Mouse (Mus musculus): ENCODE results near the gene Arl4d.
"Not testable (repeated sequence)": the region's sequence is repeated elsewhere in the genome, so short reads cannot be mapped to it uniquely, and the experiment has no call there.

Arl4d gene

DNA sequence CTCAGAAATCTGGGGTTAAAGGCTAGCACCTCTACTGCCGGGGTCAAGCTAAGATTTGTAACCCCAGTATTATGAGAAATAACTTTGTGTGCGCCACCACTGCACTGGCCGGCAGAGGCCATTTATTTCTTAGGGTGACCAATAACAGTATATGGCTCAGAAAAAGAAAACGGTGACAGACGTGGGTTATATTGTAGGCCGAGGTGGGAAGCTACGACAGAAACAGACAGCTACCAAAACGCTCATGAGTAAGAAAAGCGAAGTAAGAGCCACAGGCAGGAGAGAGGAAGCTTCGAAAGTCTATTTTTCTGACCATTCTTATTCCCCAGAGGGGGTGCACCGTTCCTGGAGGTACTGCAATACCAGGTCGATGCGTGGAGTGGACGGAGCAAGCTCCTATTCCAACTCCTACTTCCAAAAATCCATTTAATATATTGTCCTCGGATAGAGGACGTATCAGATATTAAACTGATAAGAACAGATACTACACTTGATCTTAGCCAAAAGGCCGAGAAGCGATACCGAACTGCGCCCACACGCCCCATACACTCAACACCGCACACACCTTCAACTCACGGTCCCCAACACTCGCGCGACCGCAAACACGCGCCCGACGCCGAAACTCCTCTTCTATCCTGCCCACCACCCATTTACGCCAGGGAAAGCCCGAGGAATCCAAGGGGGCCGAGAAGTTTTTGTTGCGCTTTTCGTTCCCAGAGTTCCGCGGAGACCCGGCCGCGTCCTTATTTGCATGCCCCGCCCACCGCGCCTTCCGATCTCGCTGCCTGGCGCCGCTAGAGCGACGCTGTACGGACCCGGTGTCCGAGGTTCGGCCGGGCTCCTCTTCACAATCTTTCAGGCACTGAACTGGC, 19.7 kb upstream of the Arl4d start:
- peak in 1 of 2 experiments; percentile 55 for DNase-seq (ENCODE audit: low read depth in 1 of 2, low spot score in 2 of 2)

DNA sequence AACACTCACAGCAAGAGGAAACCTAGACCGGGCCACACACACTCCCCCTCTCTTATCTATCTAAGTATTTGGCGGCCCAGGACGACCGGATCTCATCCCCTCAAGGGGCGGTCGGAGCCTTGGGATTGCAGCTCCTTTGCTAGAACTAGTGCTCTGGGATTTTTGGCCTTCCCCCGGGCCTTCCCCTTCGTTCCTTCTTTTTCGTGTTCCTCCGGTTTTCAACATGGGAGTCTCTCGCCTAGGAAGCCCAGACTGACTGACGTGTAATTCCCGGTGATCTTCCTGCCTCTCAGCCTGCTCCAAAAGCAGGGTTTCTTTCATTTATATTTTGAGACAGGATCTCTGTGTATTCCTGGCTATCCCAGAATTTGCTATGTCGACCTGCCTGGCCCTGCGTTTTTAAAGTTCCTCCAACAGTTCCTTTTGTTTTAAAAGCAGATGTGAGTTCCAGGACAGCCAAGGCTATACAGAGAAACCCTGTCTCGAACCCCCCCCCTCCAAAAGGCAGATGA, 19.0 kb upstream of the Arl4d start:
- not testable (repeated sequence) for DNase-seq (ENCODE audit: low read depth in 1 of 2, low spot score in 2 of 2)

DNA sequence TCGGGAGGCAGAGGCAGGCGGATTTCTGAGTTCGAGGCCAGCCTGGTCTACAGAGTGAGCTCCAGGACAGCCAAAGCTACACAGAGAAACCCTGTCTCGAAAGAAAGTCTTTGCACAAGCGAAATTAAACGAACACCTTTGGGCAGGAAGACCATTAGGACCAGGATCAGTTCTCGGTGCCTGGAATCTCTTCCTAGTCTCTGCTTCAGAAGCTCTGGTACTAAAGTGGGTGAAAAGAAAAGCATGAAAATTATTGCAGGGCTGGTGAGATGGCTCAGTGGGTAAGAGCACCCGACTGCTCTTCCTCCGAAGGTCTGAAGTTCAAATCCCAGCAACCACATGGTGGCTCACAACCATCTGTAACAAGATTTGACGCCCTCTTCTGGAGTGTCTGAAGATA, 18.2 kb upstream of the Arl4d start:
- not testable (repeated sequence) for DNase-seq (ENCODE audit: low read depth in 1 of 2, low spot score in 2 of 2)

DNA sequence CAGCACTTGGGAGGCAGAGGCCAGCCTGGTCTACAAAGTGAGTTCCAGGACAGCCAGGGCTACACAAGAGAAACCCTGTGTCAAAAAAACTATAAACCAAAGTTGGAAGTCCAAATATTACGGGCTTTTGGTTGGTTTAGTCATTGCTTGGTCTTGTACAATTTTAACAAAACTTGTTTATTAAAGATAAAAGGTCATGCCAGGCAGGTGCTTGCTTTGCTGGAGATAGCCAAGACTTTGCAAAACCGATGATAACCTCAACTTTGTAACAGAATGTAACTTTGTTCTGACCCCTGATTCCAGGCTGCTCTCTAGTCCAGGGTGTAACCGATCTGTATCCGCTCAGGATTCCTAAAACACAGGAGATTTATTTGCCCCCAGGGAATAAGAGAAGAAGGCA, 9.0 kb upstream of the Arl4d start:
- DNase-seq (ENCODE audit: low read depth in 1 of 2, low spot score in 2 of 2): no peak

DNA sequence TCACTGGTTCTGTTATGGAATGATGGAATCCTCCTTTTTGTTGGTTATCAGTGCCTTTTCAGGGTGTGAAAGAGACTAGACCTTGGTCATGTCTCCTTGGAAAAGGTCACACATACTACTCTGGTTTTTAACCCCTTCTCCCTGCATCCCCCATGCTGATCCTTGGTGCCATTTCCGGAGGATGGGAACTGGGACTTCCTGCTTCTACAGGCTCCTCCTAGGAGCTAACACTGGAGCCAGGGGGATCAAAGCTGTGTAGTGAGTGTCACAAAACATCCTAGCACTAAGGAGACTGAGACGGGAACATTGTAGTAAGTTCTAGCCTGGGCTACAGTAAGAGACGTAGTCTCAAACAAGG, 7.8 kb upstream of the Arl4d start:
- DNase-seq (ENCODE audit: low read depth in 1 of 2, low spot score in 2 of 2): no peak

DNA sequence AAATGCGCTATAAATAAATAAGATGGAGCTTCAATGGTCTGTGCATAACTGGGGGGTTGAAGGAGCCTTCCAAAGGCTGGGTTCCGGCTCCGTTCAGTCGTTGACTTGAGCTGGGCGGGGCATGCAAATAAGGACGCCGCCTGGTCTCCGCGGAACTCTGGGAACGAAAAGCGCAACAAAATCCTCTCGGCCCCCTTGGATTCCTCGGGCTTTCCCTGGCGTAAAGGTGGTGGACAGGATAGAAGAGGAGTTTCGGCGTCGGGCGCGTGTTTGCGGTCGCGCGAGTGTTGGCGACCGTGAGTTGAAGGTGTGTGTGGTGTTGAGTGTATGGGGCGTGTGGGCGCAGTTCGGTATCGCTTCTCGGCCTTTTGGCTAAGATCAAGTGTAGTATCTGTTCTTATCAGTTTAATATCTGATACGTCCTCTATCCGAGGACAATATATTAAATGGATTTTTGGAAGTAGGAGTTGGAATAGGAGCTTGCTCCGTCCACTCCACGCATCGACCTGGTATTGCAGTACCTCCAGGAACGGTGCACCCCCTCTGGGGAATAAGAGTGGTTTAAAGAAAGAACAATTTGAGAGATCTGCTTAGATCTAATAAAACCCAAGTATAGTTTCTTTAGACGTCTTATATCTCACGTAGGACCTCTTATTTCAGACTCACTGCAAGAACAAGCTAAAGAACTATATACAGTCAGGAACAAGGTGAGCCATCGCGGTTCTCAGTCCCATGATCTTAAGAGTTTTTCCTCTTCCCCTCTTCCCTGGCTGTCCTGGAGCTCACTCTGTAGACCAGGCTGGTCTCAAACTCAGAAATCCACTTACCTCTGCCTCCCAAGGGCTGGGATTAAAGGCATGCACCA, 7.2 kb upstream of the Arl4d start:
- peak; percentile 46 to 77 for DNase-seq (ENCODE audit: low read depth in 1 of 2, low spot score in 2 of 2)

DNA sequence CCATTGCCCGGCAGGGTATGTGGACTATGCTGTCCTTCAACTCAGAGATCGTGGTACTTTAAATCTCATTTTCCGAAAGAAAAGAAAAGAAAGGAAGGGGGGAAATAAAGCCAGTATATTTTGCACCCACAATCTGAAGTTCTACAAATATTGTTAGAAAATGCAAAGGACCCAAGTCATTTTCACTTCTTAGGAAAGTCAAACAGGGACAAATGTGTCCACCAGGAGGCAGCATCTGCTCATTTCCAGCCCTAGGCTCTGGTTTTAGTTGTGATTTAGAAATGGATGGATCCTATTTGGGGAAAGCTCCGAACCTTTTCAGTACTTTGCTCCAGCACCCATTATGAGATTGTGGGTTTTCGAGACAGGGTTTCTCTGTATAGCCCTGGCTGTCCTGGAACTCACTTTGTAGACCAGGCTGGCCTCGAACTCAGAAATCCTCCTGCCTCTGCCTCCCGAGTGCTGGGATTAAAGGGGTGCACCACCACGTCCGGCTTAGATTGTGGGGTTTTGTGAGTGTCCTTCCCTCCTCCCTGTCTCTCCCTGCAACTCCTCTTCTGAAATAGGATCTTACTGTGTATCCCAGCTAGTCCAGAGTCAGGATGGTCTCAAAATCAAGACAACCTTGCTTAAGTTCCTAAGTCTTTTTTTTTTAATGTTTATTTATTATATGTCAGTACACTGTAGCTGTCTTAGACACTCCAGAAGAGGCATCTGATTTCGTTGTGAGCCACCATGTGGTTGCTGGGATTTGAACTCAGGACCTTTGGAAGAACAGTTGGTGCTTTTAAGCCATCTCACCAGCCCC, 6.4 kb upstream of the Arl4d start:
- DNase-seq (ENCODE audit: low read depth in 1 of 2, low spot score in 2 of 2): peak in 1 of 2 experiments; percentile 45

DNA sequence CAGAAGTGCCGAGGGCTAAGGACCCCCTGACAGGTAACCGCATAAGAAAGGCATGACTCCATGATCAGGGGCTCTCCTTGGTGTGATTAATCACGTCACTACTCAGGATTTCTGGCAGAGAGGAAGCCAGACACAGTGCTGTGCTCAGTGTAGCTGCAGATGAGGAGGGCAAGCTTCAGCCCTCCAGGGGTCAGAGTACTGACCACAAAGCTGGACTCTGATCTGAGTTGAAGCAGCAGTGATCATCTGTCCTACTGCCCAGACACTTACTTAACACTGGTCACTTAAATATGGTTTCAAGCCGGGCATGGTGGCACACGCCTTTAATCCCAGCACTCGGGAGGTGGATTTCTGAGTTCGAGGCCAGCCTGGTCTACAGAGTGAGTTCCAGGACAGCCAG, 4.2 kb upstream of the Arl4d start:
- no peak for DNase-seq (ENCODE audit: low read depth in 1 of 2, low spot score in 2 of 2)

DNA sequence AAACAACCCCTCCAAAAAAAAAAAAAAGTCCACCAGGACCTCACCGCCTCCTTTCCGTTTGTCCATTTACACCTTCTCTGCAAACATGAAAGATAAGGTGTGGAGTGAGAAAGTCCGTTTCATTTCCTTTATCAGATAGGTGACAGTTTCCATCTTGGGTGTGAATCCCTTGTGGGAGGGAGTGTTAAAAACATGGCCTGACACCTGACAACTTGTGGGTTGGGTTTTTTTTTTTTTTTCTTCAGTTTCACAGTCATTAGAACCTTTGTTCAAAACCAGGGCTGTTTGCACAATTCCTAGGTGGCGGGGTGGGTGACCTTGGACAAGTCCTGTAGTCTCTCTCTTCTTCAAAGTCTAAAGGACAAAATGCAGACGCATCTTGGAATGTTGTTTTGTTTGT, 3.6 kb upstream of the Arl4d start:
- DNase-seq (ENCODE audit: low read depth in 1 of 2, low spot score in 2 of 2): no peak

DNA sequence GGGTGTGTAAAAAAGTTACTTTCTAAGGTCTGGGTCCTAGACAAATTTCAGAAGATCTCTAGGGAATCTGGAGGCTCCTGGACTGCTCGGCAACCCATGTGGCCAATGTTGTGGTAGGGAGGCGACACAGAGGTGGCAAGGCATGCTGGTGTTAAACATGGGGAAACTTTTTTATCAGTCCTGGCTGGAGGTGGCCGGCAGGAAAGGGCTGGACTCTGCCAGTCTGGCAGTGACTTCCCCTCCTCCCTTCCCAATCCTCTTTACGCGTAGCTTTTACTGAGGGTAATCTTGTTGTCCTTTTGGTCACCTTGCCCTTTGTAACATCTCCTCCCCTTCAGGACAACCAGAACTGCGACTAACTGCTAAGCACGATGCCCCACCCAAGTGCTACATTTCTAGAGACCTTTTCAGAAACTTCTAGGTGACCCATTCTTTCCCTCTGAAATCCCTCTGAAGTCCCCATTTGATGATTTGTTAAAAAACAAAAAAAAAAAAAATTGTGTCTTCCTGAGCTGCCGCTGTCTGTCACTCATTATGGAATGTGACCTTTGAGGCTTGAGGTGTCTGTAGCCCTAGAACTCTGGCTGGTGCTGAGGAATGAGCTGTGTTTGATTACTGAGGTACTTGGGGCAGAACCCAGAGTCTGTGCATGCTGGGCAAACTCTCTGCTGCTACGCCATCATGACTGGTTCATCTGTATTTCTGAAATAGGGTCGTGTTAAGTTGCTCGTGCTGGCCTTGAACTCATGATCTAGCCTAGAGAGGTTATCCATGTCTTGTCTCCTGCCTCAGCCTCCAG, 1.9 kb upstream of the Arl4d start:
- no peak for DNase-seq (ENCODE audit: low read depth in 1 of 2, low spot score in 2 of 2)

DNA sequence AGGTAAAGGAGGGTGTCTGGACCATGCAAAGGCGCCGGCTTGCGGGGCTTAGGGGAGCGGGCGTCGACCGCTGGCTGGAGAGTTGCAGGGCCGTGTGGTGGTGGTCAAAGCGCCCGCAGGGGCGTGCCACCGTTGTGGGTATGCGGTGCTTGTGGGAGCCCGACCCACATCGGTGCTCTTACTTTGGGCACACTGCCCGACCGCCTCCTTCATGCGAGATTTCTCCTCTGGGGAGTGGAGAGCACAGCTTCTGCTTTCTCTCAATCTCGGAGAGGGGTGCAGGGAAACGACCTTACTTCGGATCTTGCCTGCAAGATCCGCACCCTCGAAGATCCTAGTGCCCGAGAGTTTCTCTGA, 273 bp downstream of the Arl4d start:
- no peak for DNase-seq (ENCODE audit: low read depth in 1 of 2, low spot score in 2 of 2)

DNA sequence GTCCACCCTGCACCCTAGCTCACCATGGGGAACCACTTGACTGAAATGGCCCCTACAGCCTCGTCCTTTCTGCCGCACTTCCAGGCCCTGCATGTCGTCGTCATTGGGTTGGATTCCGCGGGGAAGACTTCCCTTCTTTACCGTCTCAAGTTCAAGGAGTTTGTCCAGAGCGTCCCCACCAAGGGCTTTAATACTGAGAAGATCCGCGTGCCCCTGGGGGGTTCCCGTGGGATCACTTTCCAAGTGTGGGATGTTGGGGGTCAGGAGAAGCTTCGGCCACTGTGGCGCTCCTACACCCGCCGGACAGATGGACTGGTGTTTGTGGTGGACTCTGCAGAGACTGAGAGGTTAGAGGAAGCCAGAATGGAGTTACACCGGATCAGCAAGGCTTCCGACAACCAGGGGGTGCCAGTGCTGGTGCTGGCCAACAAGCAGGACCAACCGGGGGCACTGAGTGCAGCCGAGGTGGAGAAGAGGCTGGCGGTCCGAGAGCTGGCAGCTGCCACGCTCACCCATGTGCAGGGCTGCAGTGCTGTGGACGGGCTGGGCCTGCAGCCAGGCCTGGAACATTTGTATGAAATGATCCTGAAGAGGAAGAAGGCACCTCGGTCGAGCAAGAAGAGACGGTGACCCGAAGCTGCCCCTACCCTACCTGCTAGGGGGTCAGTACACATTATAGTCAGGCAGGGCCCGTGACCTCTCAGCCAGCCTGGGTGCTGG, 1.4 kb downstream of the Arl4d start:
- DNase-seq (ENCODE audit: low read depth in 1 of 2, low spot score in 2 of 2): no peak

DNA sequence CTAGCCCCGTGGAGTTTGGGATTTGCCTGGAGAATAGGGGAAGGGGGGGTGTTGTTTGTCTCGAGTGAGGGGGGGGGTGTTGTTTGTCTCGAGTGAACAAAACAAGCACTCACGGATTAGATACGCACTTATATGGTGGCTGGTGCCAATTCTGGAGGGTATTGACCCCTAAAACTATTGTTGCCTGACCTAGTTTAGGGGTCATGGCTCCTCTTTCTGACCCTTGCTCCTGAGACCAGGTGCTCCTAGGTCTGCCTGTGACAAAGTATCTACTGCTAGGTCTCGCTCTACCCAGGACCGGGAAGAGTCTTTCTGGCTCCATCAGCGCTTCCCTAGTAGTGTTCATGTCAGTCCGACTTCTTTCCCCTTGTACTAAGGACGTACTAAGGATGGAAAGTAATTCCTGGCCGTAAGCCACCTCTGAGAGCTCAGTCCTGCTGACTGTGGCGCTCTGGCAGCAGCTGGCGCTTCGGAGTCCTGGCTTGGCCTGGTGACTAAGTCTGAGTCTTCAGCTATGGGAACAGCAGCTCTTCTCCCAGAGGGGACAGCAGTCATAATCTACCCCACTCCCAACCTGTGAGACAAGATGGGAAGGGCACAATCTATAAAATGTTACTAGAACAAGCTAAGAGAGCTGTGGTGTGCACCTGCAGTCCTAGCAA, 2.7 kb downstream of the Arl4d start:
- no peak for DNase-seq (ENCODE audit: low read depth in 1 of 2, low spot score in 2 of 2)

DNA sequence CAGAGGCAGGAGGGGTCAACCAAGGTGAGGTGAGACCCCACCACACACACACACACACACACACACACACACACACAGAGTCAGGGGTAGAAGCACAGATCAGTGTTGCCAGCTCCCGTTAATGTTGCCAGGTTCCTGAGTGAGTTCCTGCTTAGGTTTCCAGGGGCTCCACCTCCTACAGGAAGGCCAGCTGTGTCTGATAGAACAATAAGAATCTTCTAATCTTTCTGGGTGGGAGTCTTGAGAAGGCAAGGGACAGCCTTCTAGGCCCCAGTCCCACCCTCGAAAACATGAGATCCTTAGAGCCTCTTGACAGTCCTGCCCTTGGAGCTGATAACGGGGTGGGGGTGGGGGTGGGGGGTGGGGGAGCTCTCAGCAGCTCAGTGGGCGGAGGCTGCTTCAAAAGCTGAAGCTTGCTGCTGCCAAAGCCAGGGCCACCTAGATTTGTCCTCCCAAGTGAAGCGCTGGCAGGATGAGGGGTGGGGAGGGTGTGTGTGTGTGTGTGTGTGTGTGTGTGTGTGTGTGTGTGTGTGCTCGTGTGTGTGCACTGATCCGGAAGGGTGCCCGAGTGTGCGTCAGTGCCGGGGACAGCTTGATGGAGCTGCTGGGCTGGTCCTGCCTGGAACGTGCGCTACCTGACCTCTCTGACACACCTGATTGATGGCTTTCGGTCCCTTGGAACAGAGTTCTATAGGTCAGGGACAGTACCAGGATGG, 3.4 kb downstream of the Arl4d start:
- no peak for DNase-seq (ENCODE audit: low read depth in 1 of 2, low spot score in 2 of 2)

DNA sequence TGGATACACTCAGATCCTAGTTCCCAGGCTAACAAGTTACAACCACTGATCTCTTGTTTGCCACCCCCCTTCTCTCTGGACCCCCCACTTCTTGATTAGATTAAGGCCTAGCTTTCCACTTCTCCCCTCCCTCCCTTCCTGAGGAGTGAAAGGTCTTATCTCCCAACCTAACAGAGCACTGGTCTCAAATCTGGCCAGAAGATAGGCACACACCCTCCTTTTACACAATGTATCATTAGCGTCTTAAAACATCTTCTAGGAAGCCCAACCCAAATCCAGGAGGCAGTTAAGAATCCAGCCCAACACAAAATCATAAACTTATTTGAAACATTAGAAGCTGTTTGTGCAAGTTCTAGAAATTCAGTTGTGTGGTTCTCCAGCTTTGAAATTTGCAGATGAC, 5.0 kb downstream of the Arl4d start:
- no peak for DNase-seq (ENCODE audit: low read depth in 1 of 2, low spot score in 2 of 2)

DNA sequence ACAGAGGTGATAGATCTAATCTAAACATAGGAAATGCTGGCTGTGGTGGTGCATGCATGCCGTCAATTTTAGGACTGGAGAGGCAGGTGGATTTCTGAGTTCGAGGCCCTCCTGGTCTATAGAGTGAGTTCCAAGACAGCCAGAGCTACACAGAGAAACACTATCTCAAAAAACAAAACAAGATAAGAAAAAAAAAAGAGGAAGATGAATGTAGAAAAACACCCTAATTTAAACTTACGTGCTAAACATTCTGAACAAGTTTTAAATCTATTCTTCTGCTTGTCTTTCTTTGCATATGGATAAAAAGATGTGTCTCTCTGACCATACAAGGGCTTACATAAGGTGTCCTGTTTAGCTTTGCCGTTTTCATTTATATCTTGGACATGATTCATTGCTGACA, 5.9 kb downstream of the Arl4d start:
- DNase-seq (ENCODE audit: low read depth in 1 of 2, low spot score in 2 of 2): no peak

DNA sequence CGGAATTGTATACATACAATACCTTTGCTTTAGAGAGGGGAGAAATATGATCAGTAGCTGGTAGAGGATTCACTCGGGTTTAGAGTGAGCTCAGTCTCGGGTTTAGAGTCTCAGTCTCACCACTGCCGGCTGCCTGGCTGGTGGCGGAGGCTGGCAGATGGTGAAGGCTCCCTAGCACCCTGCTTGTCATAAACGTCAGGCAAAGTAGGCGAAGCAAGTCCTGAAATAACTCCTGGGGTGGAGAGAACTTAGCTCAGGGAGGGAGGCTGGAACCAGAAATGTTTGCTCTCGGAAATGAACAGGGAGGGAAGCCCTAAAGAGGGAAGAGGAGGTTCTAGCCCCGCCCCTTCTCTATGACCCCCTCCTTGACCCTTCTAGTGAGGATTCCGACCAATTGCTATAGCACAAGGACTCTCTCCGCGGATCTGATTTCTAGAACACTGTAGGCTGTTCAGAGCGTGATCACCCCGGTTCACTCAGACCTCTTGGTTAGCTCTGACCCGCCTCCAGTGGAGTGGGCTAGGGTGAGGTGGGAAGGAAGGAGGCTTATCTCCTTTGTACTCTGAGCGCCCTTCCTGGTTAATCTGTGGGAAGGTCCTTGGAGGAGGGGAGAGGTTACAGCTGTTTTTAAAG, 7.8 kb downstream of the Arl4d start:
- DNase-seq (ENCODE audit: low read depth in 1 of 2, low spot score in 2 of 2): no peak

DNA sequence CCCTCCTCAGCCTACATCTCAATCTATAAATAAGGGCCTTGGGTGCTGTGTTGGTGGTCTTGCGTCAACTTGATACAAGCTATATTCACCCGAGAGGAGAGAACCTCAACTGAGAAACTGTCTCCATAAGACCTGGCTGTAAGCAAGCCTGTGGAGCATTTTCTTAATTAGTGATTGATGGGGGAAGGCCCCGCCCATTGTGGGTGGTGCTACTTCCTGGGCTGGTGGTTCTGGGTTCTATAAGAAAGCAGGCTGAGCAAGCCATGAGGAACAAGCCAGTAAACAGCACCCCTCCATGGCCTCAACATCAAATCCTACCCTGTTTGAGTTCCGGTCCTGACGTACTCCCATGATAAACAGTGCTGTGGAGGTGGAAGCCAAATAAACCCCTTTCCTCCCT, 8.8 kb downstream of the Arl4d start:
- no peak for DNase-seq (ENCODE audit: low read depth in 1 of 2, low spot score in 2 of 2)
